Mouse (Mus musculus) ovary, adult 2 months (tissue): ENCODE results near the gene Vmn1r142. TPM values are rescaled to one million over a fixed set of nuclear protein-coding genes. Genes with fewer than 3 reads are reported as not detected.

Experiments used
- polyA plus RNA-seq: library from polyadenylated mRNA; depleted of rRNA; stranded (reverse); fragments of >200 nt; gene quantifications from 2 replicates; pipeline ENCODE4 v1.2.3, GENCODE M21; 2012; rRNA removed

The Vmn1r142 gene
- not detected in 2 replicates for polyA plus RNA-seq

DNA sequence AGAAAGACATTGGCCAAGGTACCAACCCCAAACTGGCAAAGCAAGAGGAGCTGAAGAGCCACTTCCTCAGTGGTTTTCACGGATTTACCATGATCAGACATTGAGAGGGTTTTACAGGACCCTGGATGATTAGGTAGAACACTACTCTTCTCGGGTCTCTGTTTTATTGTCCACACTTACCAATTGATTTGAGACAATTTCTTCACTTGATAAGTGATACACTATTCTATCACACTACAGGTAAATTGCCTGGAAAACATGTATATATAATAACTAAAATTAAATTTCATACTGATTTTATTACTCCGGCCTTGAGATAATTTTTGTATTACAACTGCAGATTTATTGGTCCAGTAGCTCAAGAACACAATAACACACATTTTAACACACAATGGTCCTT, at the start of gene Vmn1r142:
TSS of gene Vmn1r142 (minus strand) at position 101 of the 400 bp plus-strand sequence.

DNA sequence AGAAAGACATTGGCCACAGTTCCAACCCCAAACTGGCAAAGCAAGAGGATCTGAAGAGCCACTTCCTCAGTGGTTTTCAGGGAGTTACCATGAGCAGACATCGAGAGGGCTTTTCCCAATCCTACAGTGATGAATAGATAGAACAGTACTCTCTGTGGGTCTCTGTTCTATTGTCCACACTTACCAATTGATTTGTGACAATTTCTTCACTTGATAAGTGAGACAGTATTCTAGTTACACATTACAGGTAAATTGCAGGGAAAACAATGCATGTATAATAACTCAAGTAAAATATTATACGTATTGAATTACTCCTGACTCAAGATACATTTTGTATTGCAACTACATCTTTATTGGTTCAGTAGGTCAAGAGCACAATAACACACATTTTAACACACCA, 37.3 kb upstream of the Vmn1r142 start, which contains the start of gene Gm8653:
TSS of gene Gm8653 (minus strand) at position 101 of the 400 bp plus-strand sequence.

DNA sequence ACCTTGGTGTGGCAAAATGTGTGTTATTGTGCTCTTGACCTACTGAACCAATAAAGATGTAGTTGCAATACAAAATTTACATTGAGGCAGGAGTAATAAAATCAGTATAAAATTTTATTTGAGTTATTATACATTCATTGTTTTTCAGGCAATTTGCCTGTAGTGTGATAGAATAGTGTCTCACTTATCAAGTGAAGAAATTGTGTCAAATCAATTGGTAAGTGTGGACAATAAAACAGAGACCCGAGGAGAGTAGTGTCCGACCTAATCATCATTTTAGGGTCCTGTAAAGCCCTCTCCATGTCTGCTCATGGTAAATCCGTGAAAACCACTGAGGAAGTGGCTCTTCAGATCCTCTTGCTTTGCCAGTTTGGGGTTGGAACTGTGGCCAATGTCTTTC, 25.2 kb upstream of the Vmn1r142 start, which contains the start of gene Vmn1r143:
TSS of gene Vmn1r143 (plus strand) at position 301 of the 400 bp plus-strand sequence.

DNA sequence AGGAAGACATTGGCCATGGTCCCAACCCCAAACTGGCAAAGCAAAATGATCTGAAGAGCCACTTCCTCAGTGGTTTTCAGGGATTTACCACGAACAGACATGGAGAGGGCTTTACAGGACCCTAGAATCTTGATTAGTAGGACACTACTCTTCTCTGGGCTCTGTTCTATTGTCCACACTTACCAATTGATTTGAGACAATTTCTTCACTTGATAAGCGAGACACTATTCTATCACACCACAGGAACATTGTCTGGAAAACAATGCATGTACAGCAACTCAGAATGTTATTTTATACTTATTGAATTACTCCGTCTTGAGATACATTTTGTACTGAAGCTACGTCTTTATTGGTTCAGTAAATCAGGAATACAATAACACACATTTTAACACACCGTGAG, 29.2 kb downstream of the Vmn1r142 start, which contains the start of gene Gm10666:
TSS of gene Gm10666 (minus strand) at position 101 of the 400 bp plus-strand sequence.

DNA sequence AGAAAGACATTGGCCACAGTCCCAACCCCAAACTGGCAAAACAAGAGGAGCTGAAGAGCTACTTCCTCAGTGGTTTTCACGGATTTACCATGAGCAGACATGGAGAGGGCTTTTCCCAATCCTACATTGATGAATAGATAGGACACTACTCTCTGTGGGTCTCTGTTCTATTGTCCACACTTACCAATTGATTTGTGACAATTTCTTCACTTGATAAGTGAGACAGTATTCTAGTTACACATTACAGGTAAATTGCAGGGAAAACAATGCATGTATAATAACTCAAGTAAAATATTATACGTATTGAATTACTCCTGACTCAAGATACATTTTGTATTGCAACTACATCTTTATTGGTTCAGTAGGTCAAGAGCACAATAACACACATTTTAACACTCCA, 45.7 kb downstream of the Vmn1r142 start, which contains the start of gene Gm16451:
TSS of gene Gm16451 (minus strand) at position 101 of the 400 bp plus-strand sequence.

Other genes with a start within 250 kb of the Vmn1r142 start
- gene Gm5891, start 242.7 kb downstream of the Vmn1r142 start, polyA plus RNA-seq, result not detected in 2 replicates
- not detected in 2 replicates for gene Vmn1r137, start 169.4 kb downstream of the Vmn1r142 start, polyA plus RNA-seq
- not detected in 2 replicates for gene Vmn1r138, start 135.1 kb downstream of the Vmn1r142 start, polyA plus RNA-seq
- not detected in 2 replicates for gene Gm6176, start 107.7 kb downstream of the Vmn1r142 start, polyA plus RNA-seq
- gene Vmn1r139, start 95.0 kb downstream of the Vmn1r142 start, polyA plus RNA-seq, result 0.41 and 0.54 TPM in 2 replicates
- not detected in 2 replicates for gene Gm16451, start 45.8 kb downstream of the Vmn1r142 start, polyA plus RNA-seq
- gene Gm10666, start 29.3 kb downstream of the Vmn1r142 start, polyA plus RNA-seq, result not detected in 2 replicates
- not detected in 2 replicates for gene Vmn1r143, start 25.3 kb upstream of the Vmn1r142 start, polyA plus RNA-seq
- not detected in 2 replicates for gene Gm8653, start 37.2 kb upstream of the Vmn1r142 start, polyA plus RNA-seq
- gene Gm8453, start 65.4 kb upstream of the Vmn1r142 start, polyA plus RNA-seq, result not detected in 2 replicates
- not detected in 2 replicates for gene Gm4187, start 165.7 kb upstream of the Vmn1r142 start, polyA plus RNA-seq
- not detected in 2 replicates for gene Gm8660, start 207.0 kb upstream of the Vmn1r142 start, polyA plus RNA-seq
- not detected in 2 replicates for gene Vmn1r148, start 249.5 kb upstream of the Vmn1r142 start, polyA plus RNA-seq